Mouse (Mus musculus) megakaryocyte progenitor cell, adult 5-6 weeks (primary cell): ENCODE results near the gene Ly6g6d. TPM values are rescaled to one million over a fixed set of nuclear protein-coding genes. Genes with fewer than 3 reads are reported as not detected.
"Not testable (repeated sequence)": the region's sequence is repeated elsewhere in the genome, so short reads cannot be mapped to it uniquely, and the experiment has no call there.

Experiments
- ATAC-seq: replicated peaks from 2 replicates; pipeline ENCODE4 v1.8.0; 2016; ENCODE audit warnings: mild to moderate bottlenecking, moderate TSS enrichment, inconsistent platforms; ENCODE audit not compliant: poor library complexity
- total RNA-seq, 2 experiments: library from RNA; stranded (forward) in 1 of 2; stranded (reverse) in 1 of 2; fragments of 157-497, 149-512 nt in 1 of 2; fragments of 200-1000 nt in 1 of 2; gene quantifications; 2 replicates each; pipeline versions ENCODE4 v1.2.3 to v1.2.4; 2015 to 2017

Ly6g6d gene
- total RNA-seq, 2 experiments from 2014 or later, result not detected

GRCm38 (mm10) chr17:35050126-35050750, 27.6 kb downstream of the Ly6g6d start:
- ATAC-seq, result peak; percentile 20

- peak; percentile 18 for ATAC-seq
Observed at GRCm38 (mm10) chr17:35049561-35050016, 28.3 kb downstream of the Ly6g6d start, which contains the start of gene Clic1. Gene Clic1 (plus strand): TSS chr17:35049966.

- no peak for ATAC-seq
Observed at GRCm38 (mm10) chr17:35048932-35049440, 28.9 kb downstream of the Ly6g6d start.

DNA sequence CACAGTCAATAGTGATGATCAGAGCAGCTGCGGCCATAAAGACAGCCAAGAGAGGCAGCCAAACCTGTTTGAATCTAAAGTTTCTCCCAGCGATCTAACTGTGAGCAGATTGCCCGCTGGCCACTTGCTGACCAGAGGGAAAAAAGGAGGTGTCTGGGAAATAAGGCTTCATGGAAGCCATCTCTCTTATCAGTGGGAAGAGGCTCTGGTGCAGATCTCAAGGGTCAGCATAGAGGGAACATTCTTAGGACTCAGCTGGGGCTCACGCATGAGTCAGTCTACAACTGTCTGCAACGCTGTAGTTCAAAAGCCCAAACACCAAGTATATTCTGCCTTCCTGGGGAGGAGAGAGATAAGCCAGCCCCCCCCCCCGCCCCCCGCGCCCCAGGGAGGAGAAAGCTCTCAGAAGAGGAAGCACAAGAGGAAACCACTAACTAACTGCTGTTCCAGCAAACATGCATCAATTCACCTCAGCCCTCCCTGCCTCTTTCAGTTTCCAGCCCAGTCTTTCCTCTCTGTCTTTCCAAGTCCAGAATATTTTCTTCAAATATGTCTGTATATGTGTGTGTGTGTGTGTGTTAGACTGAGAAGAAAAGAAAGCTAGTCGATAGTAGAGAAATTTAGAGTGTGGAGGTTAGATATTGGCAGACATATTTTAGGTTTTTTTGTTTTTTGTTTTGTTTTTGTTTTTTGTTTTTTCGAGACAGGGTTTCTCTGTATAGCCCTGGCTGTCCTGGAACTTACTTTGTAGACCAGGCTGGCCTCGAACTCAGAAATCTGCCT, 29.5 kb downstream of the Ly6g6d start:
- ATAC-seq, result peak; percentile 3; the same call in 1 of the 2 replicates

- no peak for ATAC-seq
Observed at GRCm38 (mm10) chr17:35047688-35048087, 30.2 kb downstream of the Ly6g6d start.

DNA sequence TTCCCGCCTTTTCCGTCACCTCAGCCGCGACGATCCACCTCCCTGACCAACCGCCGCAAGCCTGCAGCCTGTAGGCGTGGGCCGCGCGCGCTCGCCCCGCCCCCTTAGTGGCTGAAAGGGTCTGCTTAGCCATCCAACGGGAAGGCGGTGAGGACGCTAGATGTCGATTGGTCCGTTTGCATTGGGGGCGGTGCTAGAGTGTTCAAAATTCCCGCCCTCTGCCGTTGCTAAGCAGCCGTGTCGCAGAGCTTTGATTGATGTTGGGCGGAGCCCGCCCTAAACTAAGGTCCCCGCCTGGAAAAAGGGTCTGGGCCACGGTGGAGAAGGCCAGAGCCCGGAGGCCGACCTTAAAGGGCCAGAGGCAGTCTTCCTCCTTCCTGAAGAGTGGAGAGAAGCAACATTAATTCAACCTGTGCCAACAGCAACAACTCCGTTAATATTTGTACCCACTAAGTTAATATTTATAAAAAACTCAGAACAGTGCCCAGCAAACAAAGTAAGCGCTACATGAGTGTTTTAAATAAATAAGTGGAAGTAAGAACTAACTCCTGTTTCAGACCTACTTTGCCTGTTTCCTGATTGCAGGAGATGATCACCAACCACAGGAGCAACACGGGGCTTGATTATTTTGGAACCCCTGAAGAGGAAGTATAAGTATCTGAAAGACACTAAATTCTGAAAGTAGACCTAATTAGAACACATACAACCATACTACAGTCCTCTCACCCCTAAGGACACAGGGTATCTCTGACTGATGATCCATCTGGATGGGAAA, 31.0 kb downstream of the Ly6g6d start, which contains the start of gene Msh5:
Gene Msh5, minus strand, starts transcription at position 65 of the 775 bp plus-strand sequence.
- ATAC-seq, result peak; percentile 74

DNA sequence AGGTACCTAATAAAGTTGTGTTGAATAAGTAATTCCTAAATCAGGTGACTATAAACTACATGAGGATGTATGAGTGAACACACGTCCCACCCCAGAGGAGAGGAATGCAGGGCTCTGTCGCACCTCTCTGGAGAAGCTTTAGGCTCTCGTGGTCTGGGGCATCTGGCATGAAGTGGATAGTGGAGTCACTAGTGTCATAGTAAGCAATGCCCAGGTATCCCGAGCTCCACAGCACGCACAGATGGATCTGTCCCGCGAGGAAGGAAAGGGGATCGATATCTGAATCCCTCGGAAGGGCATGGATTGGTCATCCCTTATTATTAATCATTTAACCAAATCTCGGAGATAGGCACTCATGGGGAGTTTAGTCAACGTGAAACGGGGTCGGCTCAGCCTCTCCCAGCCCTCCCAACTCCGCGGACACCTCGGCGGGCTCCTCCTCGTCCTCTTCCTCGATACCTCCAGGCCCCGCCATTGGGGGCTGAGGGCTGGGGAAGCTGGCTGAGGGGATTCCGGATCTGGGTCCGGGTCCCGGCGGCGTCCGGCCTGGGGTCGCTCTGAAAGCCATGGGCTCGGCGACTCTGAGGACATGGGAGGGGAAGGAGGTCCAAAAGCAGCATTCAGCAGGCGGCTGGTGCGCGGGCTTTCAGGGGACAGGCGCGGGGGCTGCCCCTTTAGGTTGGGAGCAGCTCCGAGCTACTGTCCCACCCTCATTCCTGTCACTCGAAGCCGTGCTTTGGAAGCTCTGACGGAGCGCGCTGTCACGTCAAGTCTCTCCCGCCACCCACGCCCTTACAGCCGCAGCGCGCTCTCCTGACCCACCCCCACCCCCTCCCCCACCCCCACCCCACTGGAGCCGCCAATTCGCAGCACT, 31.8 kb downstream of the Ly6g6d start:
- no peak for ATAC-seq

DNA sequence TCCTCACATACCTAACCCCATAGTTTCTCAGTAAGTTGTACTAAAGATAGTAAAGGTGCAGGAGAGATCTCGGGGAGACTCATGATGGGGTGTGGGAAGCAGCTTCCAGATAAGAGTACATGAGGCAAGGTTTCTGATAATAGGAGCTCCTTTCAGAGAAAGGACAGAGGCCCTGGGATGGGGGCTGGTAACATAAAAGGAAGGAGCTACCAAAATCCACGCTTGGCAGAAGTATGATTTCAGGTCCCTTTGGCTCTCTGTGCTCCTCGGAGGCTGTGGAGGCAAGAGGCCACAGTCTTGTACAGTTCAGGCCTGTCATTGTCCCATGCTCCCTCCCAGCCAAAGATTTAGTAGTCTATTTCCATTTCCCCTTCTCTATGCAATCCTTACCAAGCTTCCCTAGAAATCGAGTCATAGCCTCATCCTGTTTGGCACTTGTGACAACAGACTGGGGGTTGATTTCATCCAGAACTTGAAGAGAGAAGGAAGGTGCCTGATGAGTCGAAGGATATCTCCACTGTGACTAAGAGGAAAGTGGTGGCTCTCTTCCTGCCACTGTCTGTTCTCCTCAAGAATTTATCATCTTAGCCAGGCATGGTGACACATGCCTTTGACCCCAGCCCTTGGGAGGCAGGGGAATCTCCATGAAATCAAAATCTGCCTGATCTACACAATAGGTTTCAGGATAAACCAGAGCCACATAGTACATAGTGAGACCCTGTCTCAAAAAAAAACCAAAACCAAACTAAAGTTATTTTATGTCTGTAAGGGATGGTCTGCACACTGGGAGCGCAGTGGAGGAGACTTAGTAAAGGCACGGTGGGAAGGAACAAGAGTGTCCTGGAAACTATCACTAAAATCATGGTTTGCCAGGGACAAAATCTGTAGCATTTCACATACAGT, 32.7 kb downstream of the Ly6g6d start:
- ATAC-seq, result no peak

DNA sequence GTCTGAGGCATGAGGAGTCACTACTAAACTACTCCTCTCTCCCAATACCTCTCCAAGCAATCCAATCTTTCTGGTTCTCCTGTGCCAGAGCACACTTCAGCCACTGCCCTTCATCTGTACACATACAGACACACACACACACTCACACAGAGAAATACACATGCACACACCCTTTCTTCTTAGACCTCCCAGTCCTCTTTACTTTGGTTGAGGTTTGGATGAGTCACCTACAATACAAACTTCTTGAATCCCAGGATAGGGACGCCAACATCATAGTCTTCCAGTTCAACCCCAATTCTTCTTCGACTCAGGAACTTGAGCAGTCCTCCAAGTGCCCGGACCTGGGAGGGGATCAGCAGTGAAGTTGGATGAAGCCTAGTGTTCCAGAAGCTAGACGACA, 34.1 kb downstream of the Ly6g6d start:
- no peak for ATAC-seq

GRCm38 (mm10) chr17:35039121-35039873, 38.6 kb downstream of the Ly6g6d start:
- no peak for ATAC-seq

DNA sequence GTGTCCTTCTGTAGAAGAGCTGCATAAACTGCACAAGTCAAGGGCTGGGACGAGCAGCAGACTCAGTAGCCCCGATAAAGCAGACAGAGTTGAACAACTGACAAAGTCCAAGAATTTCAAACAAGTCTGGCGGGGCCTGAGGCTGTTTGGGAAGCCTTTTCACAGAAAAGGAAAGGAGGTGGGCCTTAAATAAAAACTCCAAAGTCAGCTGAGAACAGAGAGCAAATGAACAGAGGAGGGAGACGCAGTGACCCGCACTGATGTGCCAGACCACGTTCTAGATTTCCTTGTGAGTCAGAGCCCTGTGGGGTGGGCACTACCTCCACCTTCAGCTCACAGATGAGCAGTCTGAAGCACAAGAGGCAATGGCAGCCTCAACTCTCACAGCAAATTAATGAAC, 43.0 kb downstream of the Ly6g6d start:
- ATAC-seq, result no peak

- not testable (repeated sequence) for ATAC-seq
Observed at GRCm38 (mm10) chr17:35033703-35034102, 44.2 kb downstream of the Ly6g6d start.

- peak; percentile 29 for ATAC-seq
Observed at GRCm38 (mm10) chr17:35032323-35032870, 45.5 kb downstream of the Ly6g6d start.

- ATAC-seq, result peak; percentile 46
Observed at GRCm38 (mm10) chr17:35031880-35032279, 46.0 kb downstream of the Ly6g6d start.

- ATAC-seq, result no peak
Observed at GRCm38 (mm10) chr17:35031272-35031671, 46.6 kb downstream of the Ly6g6d start.

DNA sequence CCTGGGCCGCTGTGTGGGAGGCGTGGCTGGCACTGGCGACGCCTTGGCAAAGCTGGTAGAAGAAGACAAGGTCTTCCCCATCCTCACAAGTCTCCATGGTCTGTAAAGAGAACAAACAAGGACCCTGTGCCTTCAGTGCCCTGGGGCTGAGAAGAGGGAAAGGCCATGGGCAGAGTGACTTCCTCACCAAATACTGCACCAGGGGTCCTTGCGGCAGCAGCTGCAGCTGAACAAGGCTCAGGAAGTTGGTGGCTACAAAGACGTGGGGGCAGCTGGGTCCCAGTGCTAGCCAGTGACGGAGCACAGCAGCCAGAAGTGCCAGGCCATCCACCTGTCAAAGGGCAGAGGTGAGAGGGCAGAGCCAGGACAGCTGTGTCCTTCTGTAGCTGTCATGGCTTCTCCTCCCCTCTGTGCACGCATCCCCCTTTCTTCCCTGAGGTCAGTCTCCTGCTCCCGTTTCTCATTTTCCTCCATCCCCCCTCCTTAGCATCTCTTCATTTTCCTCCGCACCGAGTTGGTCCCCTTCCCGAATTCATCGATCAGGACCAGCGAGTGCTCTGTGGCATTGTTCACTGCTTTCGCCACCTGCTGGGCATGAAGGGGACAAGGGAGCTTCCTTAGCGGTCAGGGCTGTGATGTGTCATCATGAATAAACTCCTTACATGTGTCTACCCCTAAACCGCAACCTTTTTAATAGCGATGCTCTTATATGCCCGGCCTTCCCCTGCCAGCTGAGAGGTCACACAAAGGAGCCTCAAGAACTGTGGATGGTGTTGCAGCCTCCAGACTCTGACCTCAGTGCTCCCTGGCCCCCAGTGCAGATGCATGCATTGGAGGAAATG, 48.0 kb downstream of the Ly6g6d start:
- peak; percentile 69 for ATAC-seq

DNA sequence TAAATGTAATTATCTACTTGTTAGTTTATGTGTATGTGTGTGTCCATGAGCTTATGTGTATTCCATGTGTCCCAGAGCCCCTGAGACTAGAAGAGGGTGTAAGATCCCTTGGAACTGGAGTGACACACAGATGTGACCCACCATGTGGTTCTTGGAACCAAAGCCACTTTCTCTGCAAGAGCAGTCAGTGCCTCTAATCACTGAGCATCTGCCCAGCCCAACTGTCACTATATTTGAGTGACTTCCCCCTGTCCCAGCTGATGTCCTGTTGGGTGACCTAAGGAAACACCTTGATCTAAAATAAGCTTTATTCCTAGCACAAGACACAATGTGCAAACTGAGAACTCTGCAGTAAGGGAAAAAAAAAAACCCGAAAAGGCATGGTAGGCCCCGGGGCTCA, 49.5 kb downstream of the Ly6g6d start:
- no peak for ATAC-seq
